Mouse (Mus musculus): ENCODE measurements around the gene Arl4d. TPM values are rescaled to one million over a fixed set of nuclear protein-coding genes. Genes with fewer than 3 reads are reported as not detected.
A peak's percentile ranks its signal among the peaks of the same experiment; 100 is the strongest.

The Arl4d gene
- polyA plus RNA-seq, 1 experiment from 2014 or later = 9.4 TPM

DNA sequence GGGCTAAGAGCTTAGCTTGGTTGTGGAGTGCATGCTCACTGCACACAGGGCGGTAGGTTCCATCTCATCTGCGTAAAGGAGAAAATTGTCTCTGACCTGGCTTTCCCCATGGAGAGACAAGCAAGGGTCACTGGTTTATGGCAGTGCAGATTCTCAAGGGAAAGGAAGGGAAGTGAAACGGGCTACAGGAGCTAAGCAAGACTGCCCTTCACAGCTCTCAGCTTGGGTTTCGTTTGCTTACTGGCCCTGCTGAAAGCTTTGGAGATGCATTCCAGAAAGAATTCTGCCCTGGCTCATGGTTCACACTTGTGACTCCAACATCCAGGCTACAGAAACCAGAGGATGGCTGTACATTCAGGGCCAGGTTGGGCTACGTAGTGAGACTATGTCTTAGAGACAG is 13.4 kb downstream of the Arl4d start:
- Histone ChIP-seq H3K4me3 (ENCODE audit: low read depth, low read length) (no peak overlapping the region), H3K27ac (ENCODE audit: low read depth, low read length) (no peak overlapping the region), H3K9ac (ENCODE audit: low read depth, low read length) (no peak overlapping the region), H3K27me3 (ENCODE audit: control insufficient read depth, insufficient read depth, low read length) (no peaks in the 10 kb centered on the region), H3K4me1 (ENCODE audit: control insufficient read depth, insufficient read depth, low read length) (peaks cover 6% of the 10 kb centered on the region), H3K4me2 (no peak overlapping the region), H3K36me3 (ENCODE audit: control insufficient read depth, insufficient read depth, low read length) (no peaks in the 10 kb centered on the region), H3K9me3 (replicated peaks; ENCODE audit: control insufficient read depth, low read length) (no peaks in the 10 kb centered on the region)
- WGBS (ENCODE audit: insufficient replicate concordance) = 63% methylated on average over 5 of the region's 5 CpGs
- no peak for ATAC-seq (replicated peaks; ENCODE audit: insufficient number of reproducible peaks, low FRiP score, low TSS enrichment)

DNA sequence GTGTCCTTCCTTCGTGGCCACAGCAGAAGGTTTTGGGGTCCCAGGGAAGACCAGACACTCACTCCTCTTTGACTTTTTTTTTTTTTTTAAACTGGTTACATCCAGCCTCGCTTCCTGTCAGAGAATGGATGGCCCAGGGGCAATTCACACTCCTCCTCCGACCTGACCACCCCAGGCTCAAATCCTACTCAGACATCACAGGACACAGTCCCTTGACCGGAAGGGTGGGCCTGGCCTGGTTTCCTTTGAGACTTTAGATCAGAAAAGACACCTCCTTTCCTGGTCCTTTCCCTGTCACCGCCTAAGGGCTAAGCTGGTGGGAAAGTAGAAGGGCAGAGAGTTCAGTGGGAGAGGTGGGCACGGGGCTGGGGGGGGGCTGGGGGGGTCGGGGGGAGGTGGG is 14.6 kb downstream of the Arl4d start:
- Histone ChIP-seq H3K9ac (ENCODE audit: low read depth, low read length) (no peak overlapping the region), H3K27ac (ENCODE audit: low read depth, low read length) (peak overlapping the region; percentile 71), H3K4me2 (no peak overlapping the region), H3K9me3 (replicated peaks; ENCODE audit: control insufficient read depth, low read length) (no peaks in the 10 kb centered on the region), H3K4me1 (ENCODE audit: control insufficient read depth, insufficient read depth, low read length) (peaks cover 6% of the 10 kb centered on the region; the same call in 1 of the 2 replicates), H3K36me3 (ENCODE audit: control insufficient read depth, insufficient read depth, low read length) (no peaks in the 10 kb centered on the region), H3K4me3 (ENCODE audit: low read depth, low read length) (no peak overlapping the region), H3K27me3 (ENCODE audit: control insufficient read depth, insufficient read depth, low read length) (no peaks in the 10 kb centered on the region)
- 36% methylated on average over 7 of the region's 7 CpGs for WGBS (ENCODE audit: insufficient replicate concordance)
- no peak for ATAC-seq (replicated peaks; ENCODE audit: insufficient number of reproducible peaks, low FRiP score, low TSS enrichment)

DNA sequence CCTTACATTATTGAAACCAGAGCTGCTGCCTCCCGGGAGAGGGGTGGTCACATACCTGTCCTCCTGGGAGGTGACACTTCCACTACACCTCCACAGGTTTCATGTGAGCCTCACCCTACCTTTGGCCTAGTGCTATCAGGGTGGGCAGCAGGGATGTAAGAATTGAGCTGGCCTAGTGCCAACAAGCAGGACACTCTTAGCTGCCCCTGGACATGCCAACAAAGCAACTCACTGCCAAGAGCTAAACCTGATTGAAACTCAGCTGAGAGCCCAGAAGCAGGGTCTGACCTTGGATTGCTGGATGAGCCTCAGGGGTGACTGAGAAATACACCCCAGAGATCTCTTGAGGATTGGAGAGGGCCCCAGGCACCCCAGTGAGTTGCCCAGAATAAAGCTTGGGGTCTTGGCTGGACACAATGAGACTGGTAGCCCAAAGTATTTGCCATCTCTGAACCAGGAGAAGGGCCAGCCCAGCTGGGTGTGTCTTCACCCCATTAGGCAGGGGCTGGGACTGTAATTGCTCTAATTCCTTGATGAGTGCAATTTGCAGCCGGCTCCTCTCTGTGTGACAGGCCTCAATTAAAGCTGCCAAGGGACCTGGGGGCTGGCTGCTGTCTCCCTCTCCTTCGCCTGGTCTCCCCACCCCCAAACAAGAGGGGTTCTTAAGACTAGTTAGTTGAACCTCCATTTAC is 15.4 kb downstream of the Arl4d start:
- no peaks in the 10 kb centered on the region for H3K36me3 ChIP-seq (ENCODE audit: control insufficient read depth, insufficient read depth, low read length)
- no peaks in the 10 kb centered on the region for H3K27me3 ChIP-seq (ENCODE audit: control insufficient read depth, insufficient read depth, low read length)
- ATAC-seq (replicated peaks; ENCODE audit: insufficient number of reproducible peaks, low FRiP score, low TSS enrichment) = no peak
- H3K9me3 ChIP-seq (replicated peaks; ENCODE audit: control insufficient read depth, low read length) = no peaks in the 10 kb centered on the region
- H3K4me2 ChIP-seq = no peak overlapping the region
- H3K4me3 ChIP-seq (ENCODE audit: low read depth, low read length) = no peak overlapping the region
- H3K4me1 ChIP-seq (ENCODE audit: control insufficient read depth, insufficient read depth, low read length) = peaks cover 6% of the 10 kb centered on the region; the same call in 1 of the 2 replicates
- H3K27ac ChIP-seq (ENCODE audit: low read depth, low read length) = no peak overlapping the region
- WGBS (ENCODE audit: insufficient replicate concordance) = 47% methylated on average over 3 of the region's 3 CpGs
- H3K9ac ChIP-seq (ENCODE audit: low read depth, low read length) = no peak overlapping the region; the same call in 1 of the 2 replicates

- no peaks in the 10 kb centered on the region for H3K27me3 ChIP-seq (ENCODE audit: control insufficient read depth, insufficient read depth, low read length)
- 92% methylated on average over 1 of the region's 1 CpGs for WGBS (ENCODE audit: insufficient replicate concordance)
Measured at GRCm38 (mm10) chr11:101681968-101682367, 16.6 kb downstream of the Arl4d start.

DNA sequence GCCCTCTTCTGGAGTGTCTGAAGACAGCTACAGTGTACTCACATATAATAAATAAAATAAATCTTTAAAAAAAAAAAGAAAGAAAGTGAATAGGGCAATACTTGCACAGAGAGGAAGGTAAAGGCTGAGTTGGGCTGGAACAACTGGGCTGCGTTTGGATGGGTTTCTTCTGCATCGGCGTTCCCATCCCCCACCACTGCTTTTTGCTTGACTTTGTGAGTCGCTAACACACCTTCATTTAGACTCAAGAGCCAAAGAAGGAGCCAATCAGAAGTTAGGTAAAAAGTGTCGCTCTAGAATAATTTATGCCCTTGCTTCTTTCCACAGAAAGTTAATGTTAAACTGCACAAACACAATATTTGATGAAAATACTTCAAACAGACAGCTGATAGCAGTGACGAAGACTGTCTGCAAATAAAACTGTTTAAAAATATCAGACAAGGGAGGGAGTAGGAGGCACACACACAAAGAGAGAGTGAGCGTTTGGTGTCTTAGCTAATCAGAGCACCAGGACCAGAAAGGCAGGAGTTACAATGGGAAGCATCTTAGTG is 17.1 kb downstream of the Arl4d start:
- H3K9me3 ChIP-seq (replicated peaks; ENCODE audit: control insufficient read depth, low read length) = no peaks in the 10 kb centered on the region
- no peak overlapping the region for H3K4me2 ChIP-seq
- ATAC-seq (replicated peaks; ENCODE audit: insufficient number of reproducible peaks, low FRiP score, low TSS enrichment) = no peak
- peaks cover 15% of the 10 kb centered on the region for H3K4me1 ChIP-seq (ENCODE audit: control insufficient read depth, insufficient read depth, low read length)
- 72% methylated on average over 7 of the region's 7 CpGs for WGBS (ENCODE audit: insufficient replicate concordance)
- no peak overlapping the region for H3K9ac ChIP-seq (ENCODE audit: low read depth, low read length)
- H3K27me3 ChIP-seq (ENCODE audit: control insufficient read depth, insufficient read depth, low read length) = no peaks in the 10 kb centered on the region
- no peak overlapping the region for H3K27ac ChIP-seq (ENCODE audit: low read depth, low read length)
- H3K4me3 ChIP-seq (ENCODE audit: low read depth, low read length) = no peak overlapping the region
- H3K36me3 ChIP-seq (ENCODE audit: control insufficient read depth, insufficient read depth, low read length) = no peaks in the 10 kb centered on the region

More at GRCm38 (mm10) chr11:101681968-101682367, 16.6 kb downstream of the Arl4d start:
- H3K27ac ChIP-seq (ENCODE audit: low read depth, low read length) = no peak overlapping the region
- H3K36me3 ChIP-seq (ENCODE audit: control insufficient read depth, insufficient read depth, low read length) = no peaks in the 10 kb centered on the region
- no peak overlapping the region for H3K9ac ChIP-seq (ENCODE audit: low read depth, low read length)
- H3K4me1 ChIP-seq (ENCODE audit: control insufficient read depth, insufficient read depth, low read length) = peaks cover 9% of the 10 kb centered on the region
- ATAC-seq (replicated peaks; ENCODE audit: insufficient number of reproducible peaks, low FRiP score, low TSS enrichment) = no peak
- H3K9me3 ChIP-seq (replicated peaks; ENCODE audit: control insufficient read depth, low read length) = no peaks in the 10 kb centered on the region
- H3K4me2 ChIP-seq = no peak overlapping the region
- no peak overlapping the region for H3K4me3 ChIP-seq (ENCODE audit: low read depth, low read length)

DNA sequence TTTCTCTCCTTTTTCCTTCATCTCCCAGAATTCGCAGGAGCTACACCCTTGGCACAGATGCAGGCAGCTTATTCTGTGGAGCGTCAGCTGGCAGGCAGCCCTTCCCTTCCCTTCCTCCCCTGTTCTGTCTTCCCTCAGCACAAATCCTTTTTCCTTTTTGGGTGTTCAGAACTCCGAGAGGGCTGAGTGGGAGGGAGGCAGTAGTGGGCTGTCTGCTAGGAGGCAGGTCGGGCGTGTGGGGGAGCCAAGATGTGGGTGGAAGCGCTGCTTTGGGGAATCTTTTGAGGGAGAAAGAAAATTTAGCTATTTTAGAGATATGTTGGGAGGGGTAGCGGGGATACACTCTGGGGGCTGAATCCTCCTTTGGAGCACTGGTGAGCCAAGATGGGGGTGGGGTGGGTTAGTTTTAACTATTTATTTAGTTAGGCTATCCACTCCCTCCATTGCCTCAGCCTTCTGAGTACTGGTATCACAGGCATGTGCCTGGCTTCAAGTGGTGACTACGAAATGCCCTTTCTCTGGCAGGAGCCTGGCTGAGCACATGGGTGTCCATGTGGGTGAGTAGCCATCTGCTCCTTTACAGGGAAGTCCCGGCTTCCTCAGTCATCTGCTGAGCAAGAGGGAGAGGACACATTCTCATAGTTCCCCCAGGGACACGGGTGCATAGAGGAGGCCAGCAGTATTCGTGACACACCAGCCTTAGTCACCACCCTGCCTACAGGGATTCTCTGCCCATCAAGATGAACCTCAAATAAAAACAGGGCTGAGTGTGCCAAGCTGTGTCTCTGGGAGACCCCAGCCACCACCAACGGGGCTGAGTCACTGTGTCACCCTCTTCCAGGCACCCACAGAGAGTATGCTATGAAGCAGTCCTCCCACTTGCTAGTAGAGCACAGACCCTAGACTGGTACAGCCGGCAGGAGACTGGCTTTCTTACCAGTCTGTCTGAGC is 22.3 kb downstream of the Arl4d start:
- Histone ChIP-seq H3K9ac (ENCODE audit: low read depth, low read length) (peak overlapping the region; percentile 23), H3K36me3 (ENCODE audit: control insufficient read depth, insufficient read depth, low read length) (no peaks in the 10 kb centered on the region), H3K27ac (ENCODE audit: low read depth, low read length) (peak overlapping the region; percentile 12; the same call in 1 of the 2 replicates), H3K9me3 (replicated peaks; ENCODE audit: control insufficient read depth, low read length) (no peaks in the 10 kb centered on the region), H3K4me3 (ENCODE audit: low read depth, low read length) (peak overlapping the region; percentile 14; the same call in 1 of the 2 replicates), H3K4me1 (ENCODE audit: control insufficient read depth, insufficient read depth, low read length) (peaks cover 10% of the 10 kb centered on the region), H3K27me3 (ENCODE audit: control insufficient read depth, insufficient read depth, low read length) (no peaks in the 10 kb centered on the region), H3K4me2 (peak overlapping the region; percentile 7; the same call in 1 of the 2 replicates)
- WGBS (ENCODE audit: insufficient replicate concordance) = 32% methylated on average over 13 of the region's 13 CpGs
- 0 out of 2 replicates have a peak, but pooled peaks have one; percentile 18 for ATAC-seq (replicated peaks; ENCODE audit: insufficient number of reproducible peaks, low FRiP score, low TSS enrichment)

GRCm38 (mm10) chr11:101689701-101690113 is 24.4 kb downstream of the Arl4d start:
- no peak for ATAC-seq (replicated peaks; ENCODE audit: insufficient number of reproducible peaks, low FRiP score, low TSS enrichment)
- peaks cover 10% of the 10 kb centered on the region for H3K4me1 ChIP-seq (ENCODE audit: control insufficient read depth, insufficient read depth, low read length)
- no peak overlapping the region for H3K27ac ChIP-seq (ENCODE audit: low read depth, low read length)
- no peaks in the 10 kb centered on the region for H3K9me3 ChIP-seq (replicated peaks; ENCODE audit: control insufficient read depth, low read length)
- no peaks in the 10 kb centered on the region for H3K27me3 ChIP-seq (ENCODE audit: control insufficient read depth, insufficient read depth, low read length)
- no peaks in the 10 kb centered on the region for H3K36me3 ChIP-seq (ENCODE audit: control insufficient read depth, insufficient read depth, low read length)
- no peak overlapping the region for H3K4me2 ChIP-seq
- no peak overlapping the region for H3K9ac ChIP-seq (ENCODE audit: low read depth, low read length)
- WGBS (ENCODE audit: insufficient replicate concordance) = 69% methylated on average over 10 of the region's 10 CpGs
- H3K4me3 ChIP-seq (ENCODE audit: low read depth, low read length) = no peak overlapping the region

DNA sequence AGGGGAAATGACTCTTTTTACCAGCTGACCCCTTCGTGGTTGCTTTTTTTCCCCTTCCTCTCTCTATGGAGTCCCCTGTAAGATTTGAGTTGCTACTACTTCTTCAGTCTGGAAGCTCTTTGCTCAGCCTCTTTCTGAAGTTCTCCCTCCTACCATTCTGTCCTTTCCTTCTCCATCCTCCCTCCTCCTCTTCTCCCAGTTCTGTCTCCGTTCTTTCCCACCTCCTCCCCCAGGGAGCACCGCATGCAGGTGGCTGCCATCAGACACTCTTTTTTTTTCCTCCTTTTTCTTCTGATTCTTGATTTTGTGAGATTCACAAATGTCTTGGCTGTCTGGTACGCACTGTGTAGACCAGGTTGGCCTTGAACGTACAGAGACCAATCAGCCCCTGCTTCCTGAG is 25.0 kb downstream of the Arl4d start:
- Histone ChIP-seq H3K4me3 (ENCODE audit: low read depth, low read length) (no peak overlapping the region), H3K27ac (ENCODE audit: low read depth, low read length) (no peak overlapping the region), H3K27me3 (ENCODE audit: control insufficient read depth, insufficient read depth, low read length) (no peaks in the 10 kb centered on the region), H3K4me1 (ENCODE audit: control insufficient read depth, insufficient read depth, low read length) (peaks cover 12% of the 10 kb centered on the region), H3K36me3 (ENCODE audit: control insufficient read depth, insufficient read depth, low read length) (no peaks in the 10 kb centered on the region), H3K4me2 (no peak overlapping the region), H3K9me3 (replicated peaks; ENCODE audit: control insufficient read depth, low read length) (no peaks in the 10 kb centered on the region), H3K9ac (ENCODE audit: low read depth, low read length) (no peak overlapping the region)
- ATAC-seq (replicated peaks; ENCODE audit: insufficient number of reproducible peaks, low FRiP score, low TSS enrichment) = no peak
- 67% methylated on average over 5 of the region's 5 CpGs for WGBS (ENCODE audit: insufficient replicate concordance)

All from heart, embryonic 11.5 days (tissue).